Comparison of ENCODE assay signal across 8 mouse cellular contexts in genomic region chr5:113800280-113800679, GRCm38 (mm10). TPM values are rescaled to one million over a fixed set of nuclear protein-coding genes. Genes with fewer than 3 reads are reported as not detected.
A peak's percentile ranks its signal among the peaks of the same experiment; 100 is the strongest.
DNase-seq lines count a peak whose midpoint lies in the region; ATAC-seq and TF ChIP-seq lines count a peak whose summit lies in the region.

TSS of gene Tmem119 (minus strand) at chr5:113800516.

- DNase-seq in CH12.LX (ENCODE audit: extremely low read depth) = peak; percentile 39
- DNase-seq in adrenal gland, postnatal 4 days (ENCODE audit: low spot score in 2 of 2) = no peak
- DNase-seq in gastrocnemius, adult 8-10 months (ENCODE audit: low spot score in 2 of 2) = peak; percentile 22 to 37
- no peak for DNase-seq in hindbrain, embryonic 14.5 days (ENCODE audit: low spot score)
- peak; percentile 91 for DNase-seq in limb, embryonic 10.5 days (ENCODE audit: low spot score)
- no peak for DNase-seq in B cell, adult 2 months
- DNase-seq in natural killer cell, adult 2 months (ENCODE audit: low spot score in 2 of 2) = no peak

- TF ChIP-seq CTCF in CH12.LX (conservative IDR thresholded peaks at IDR 0.05 in 1 of 2, IDR thresholded peaks at IDR 0.05 in 1 of 2; ENCODE audit: low read depth in 2 of 2, low read length in 2 of 2) = no peak

- H3K9me3 ChIP-seq in CH12.LX (replicated peaks; ENCODE audit: low read length) = no peaks in the 10 kb centered on the region
- no peaks in the 10 kb centered on the region for H3K9me3 ChIP-seq in hindbrain, embryonic 14.5 days (ENCODE audit: control insufficient read depth, low read length)
- no peaks in the 10 kb centered on the region for H3K9me3 ChIP-seq in limb, embryonic 10.5 days (replicated peaks)
- H3K9me3 ChIP-seq in midbrain, embryonic 12.5 days = no peaks in the 10 kb centered on the region

- TF ChIP-seq RAD21 in CH12.LX (IDR thresholded peaks at IDR 0.05; ENCODE audit: low read depth, low read length) = no peak

- dilution Hi-C loops in CH12.LX (cut with MboI; ENCODE audit: extremely low pct_ligation_motif_present, extremely low pct_unique_long_range_greater_than_20kb, low sequenced_read_pairs) = no loop called here

- 1% methylated on average over 11 of the region's 11 CpGs for WGBS in hindbrain, embryonic 14.5 days
- 0% methylated on average over 11 of the region's 11 CpGs for WGBS in limb, embryonic 10.5 days
- WGBS in midbrain, embryonic 12.5 days = under 1% methylated on average over 11 of the region's 11 CpGs

- no peak; the same call in 1 of the 2 replicates for ATAC-seq in hindbrain, embryonic 14.5 days (ENCODE audit: low FRiP score)
- peak; percentile 79 for ATAC-seq in midbrain, embryonic 12.5 days (ENCODE audit: low FRiP score, low read depth)

- H3K79me2 ChIP-seq in CH12.LX (replicated peaks; ENCODE audit: control insufficient read depth, extremely low read depth, insufficient read depth, poor library complexity, severe bottlenecking) = no peaks in the 10 kb centered on the region

- H3K9ac ChIP-seq in CH12.LX (ENCODE audit: insufficient read depth, low read depth) = no peak within 1 kb of the TSS
- no peak within 1 kb of the TSS for H3K9ac ChIP-seq in hindbrain, embryonic 14.5 days
- peak within 1 kb of the TSS; percentile 21; the same call in 1 of the 2 replicates for H3K9ac ChIP-seq in midbrain, embryonic 12.5 days (replicated peaks)

- H3K36me3 ChIP-seq in CH12.LX (replicated peaks in 1 of 2; ENCODE audit: control insufficient read depth in 1 of 2, insufficient read depth in 1 of 2, low read length in 1 of 2) = no peaks in the 10 kb centered on the region
- H3K36me3 ChIP-seq in hindbrain, embryonic 14.5 days (replicated peaks; ENCODE audit: control insufficient read depth, insufficient read depth) = no peaks in the 10 kb centered on the region
- H3K36me3 ChIP-seq in limb, embryonic 10.5 days = peaks cover 9% of the 10 kb centered on the region
- H3K36me3 ChIP-seq in midbrain, embryonic 12.5 days = no peaks in the 10 kb centered on the region

- no peak within 1 kb of the TSS for H3K27ac ChIP-seq in CH12.LX (ENCODE audit: insufficient read depth, low read depth)
- no peak within 1 kb of the TSS for H3K27ac ChIP-seq in hindbrain, embryonic 14.5 days
- peak within 1 kb of the TSS; percentile 94 for H3K27ac ChIP-seq in limb, embryonic 10.5 days
- H3K27ac ChIP-seq in midbrain, embryonic 12.5 days (replicated peaks) = peak within 1 kb of the TSS; percentile 52

- H3K4me2 ChIP-seq in CH12.LX (ENCODE audit: insufficient read depth, low read depth, poor library complexity, severe bottlenecking) = no peak within 1 kb of the TSS
- peak within 1 kb of the TSS; percentile 21; the same call in 1 of the 2 replicates for H3K4me2 ChIP-seq in hindbrain, embryonic 14.5 days (replicated peaks)
- H3K4me2 ChIP-seq in midbrain, embryonic 12.5 days (replicated peaks) = peak within 1 kb of the TSS; percentile 26

- peaks cover 18 to 49% of the 10 kb centered on the region in 2 experiments for H3K4me1 ChIP-seq in CH12.LX (ENCODE audit: control insufficient read depth in 1 of 2, insufficient read depth in 2 of 2)
- no peaks in the 10 kb centered on the region; the same call in 1 of the 2 replicates for H3K4me1 ChIP-seq in hindbrain, embryonic 14.5 days (replicated peaks; ENCODE audit: control insufficient read depth, insufficient read depth, low read length)
- H3K4me1 ChIP-seq in limb, embryonic 10.5 days = peaks cover 84% of the 10 kb centered on the region
- H3K4me1 ChIP-seq in midbrain, embryonic 12.5 days = peaks cover 23% of the 10 kb centered on the region

- H3K4me3 ChIP-seq in CH12.LX (replicated peaks in 1 of 3; ENCODE audit: low read depth in 2 of 3, low read length in 2 of 3, poor library complexity in 1 of 3) = no peak within 1 kb of the TSS
- no peak within 1 kb of the TSS; the same call in 1 of the 2 replicates for H3K4me3 ChIP-seq in hindbrain, embryonic 14.5 days (replicated peaks; ENCODE audit: low read length)
- peak within 1 kb of the TSS; percentile 73 for H3K4me3 ChIP-seq in limb, embryonic 10.5 days
- 0 out of 2 replicates have a peak within 1 kb of the TSS, but pooled peaks have one; percentile 9 for H3K4me3 ChIP-seq in midbrain, embryonic 12.5 days

- TF ChIP-seq EP300 in CH12.LX (IDR thresholded peaks at IDR 0.05; ENCODE audit: low read length) = no peak

- TF ChIP-seq POLR2A in CH12.LX (IDR thresholded peaks at IDR 0.05; ENCODE audit: low read depth, low read length) = no peak

- H3K27me3 ChIP-seq in CH12.LX (replicated peaks) = peaks cover 2% of the 10 kb centered on the region
- H3K27me3 ChIP-seq in hindbrain, embryonic 14.5 days (ENCODE audit: control insufficient read depth, insufficient read depth, low read length) = no peaks in the 10 kb centered on the region
- no peaks in the 10 kb centered on the region for H3K27me3 ChIP-seq in limb, embryonic 10.5 days (ENCODE audit: low read depth, poor library complexity, severe bottlenecking)
- peaks cover 36% of the 10 kb centered on the region for H3K27me3 ChIP-seq in midbrain, embryonic 12.5 days

- in situ Hi-C loops in CH12.LX (cut with MboI; ENCODE audit: low pct_ligation_motif_present, low pct_unique_long_range_greater_than_20kb, low sequenced_read_pairs) = no loop called here

TF ChIP-seq in CH12.LX, 34 proteins besides CTCF, POLR2A, EP300 and RAD21:
- TF ChIP-seq JUN (IDR thresholded peaks at IDR 0.05; ENCODE audit: insufficient read depth, low read depth, low read length) = no peak
- TF ChIP-seq ETS1 (conservative IDR thresholded peaks at IDR 0.05; ENCODE audit: low read depth, low read length) = no peak
- no peak for TF ChIP-seq MAZ (IDR thresholded peaks at IDR 0.05; ENCODE audit: low read depth, low read length)
- TF ChIP-seq HCFC1 (IDR thresholded peaks at IDR 0.05; ENCODE audit: low read depth, low read length) = no peak
- no peak for TF ChIP-seq JUND (conservative IDR thresholded peaks at IDR 0.05; ENCODE audit: low read depth, low read length)

RNA-seq across cellular contexts. Expression of gene Tmem119, which starts in this region (rescaled TPM):
- total RNA-seq in CH12.LX (2012; rRNA removed) (0.30 and 0.46 TPM in 2 replicates), CH12.LX (2014; rRNA removed) (0.55 and 1.0 TPM in 2 replicates)
- 0.97 and 1.5 TPM in 2 replicates for polyA plus RNA-seq in CH12.LX (2012; ENCODE audit: insufficient read length, low read depth)
- total RNA-seq in adrenal gland, postnatal 4 days (2021) = 10 to 100 TPM; 24.5 to 25.2 TPM
- 1 to 10 TPM in 1 of 4 experiments, under 1 TPM in 3; 0.36 to 1.1 (median 0.77) TPM for total RNA-seq in gastrocnemius, adult 8-10 months (2022)
- 4.8 and 5.0 TPM in 2 replicates for polyA plus RNA-seq in hindbrain, embryonic 14.5 days (2014; fragmentation: Nextera tagmentation; extraction: Ambion mirVana)
- polyA plus RNA-seq in limb, embryonic 10.5 days (2016; fragmentation: Nextera tagmentation; extraction: Ambion mirVana) = 159 and 218 TPM in 2 replicates
- 19.1 and 26.4 TPM in 2 replicates for polyA plus RNA-seq in midbrain, embryonic 12.5 days (2016; fragmentation: Nextera tagmentation; extraction: Ambion mirVana)

Comparison
In these comparisons a context has a peak if more than half of its experiments do, and no peak if none do; other contexts are left out.
1. RNA of gene Tmem119 (total RNA-seq): 24.5 to 25.2 TPM in adrenal gland, postnatal 4 days; 0.30 to 1.0 TPM in CH12.LX and 0.36 to 1.1 TPM in gastrocnemius, adult 8-10 months; every median in the first group is over 10 times any median in the second.
2. DNase-seq: peak in CH12.LX (single experiment), gastrocnemius, adult 8-10 months (2 of 2) and limb, embryonic 10.5 days (single experiment); none in adrenal gland, postnatal 4 days (0 of 2), hindbrain, embryonic 14.5 days (single experiment), B cell, adult 2 months (0 of 2) and natural killer cell, adult 2 months (0 of 2).
3. H3K27ac ChIP-seq: peak in limb, embryonic 10.5 days (single experiment) and midbrain, embryonic 12.5 days (single experiment); none in CH12.LX (single experiment) and hindbrain, embryonic 14.5 days (single experiment).
4. H3K4me3 ChIP-seq: peak in limb, embryonic 10.5 days (single experiment) and midbrain, embryonic 12.5 days (single experiment); none in CH12.LX (0 of 3) and hindbrain, embryonic 14.5 days (single experiment).